Comparison of ENCODE assay signal across 9 mouse cellular contexts in genomic region chr19:58453581-58453980, GRCm38 (mm10). TPM values are rescaled to one million over a fixed set of nuclear protein-coding genes. Genes with fewer than 3 reads are reported as not detected.
A peak's percentile ranks its signal among the peaks of the same experiment; 100 is the strongest.
DNase-seq lines count a peak whose midpoint lies in the region; TF ChIP-seq lines count a peak whose summit lies in the region.
"Had no signal": no experiment of that assay in that cellular context is flagged by ENCODE, and none has a peak within 500 bp of the region (broad histone marks: within the 10 kb centered on the region; RNA-seq: fewer than 3 reads in every experiment).

No protein-coding gene starts in this region.

- peak; percentile 37 for DNase-seq in ovary, postnatal 36 days (ENCODE audit: low spot score)
- no peak for DNase-seq in ovary, adult 18-20 months (ENCODE audit: low spot score)
- peak; percentile 44 to 54 for DNase-seq in heart, postnatal 10 days
- DNase-seq in kidney, postnatal 36 days: peak; percentile 80 to 88
- DNase-seq in lung, postnatal 4 days: peak; percentile 44 to 45
- peak; percentile 25 for DNase-seq in thymus, adult 2 months
- DNase-seq in ovary, postnatal 10 days (ENCODE audit: low spot score): no peak

- no peak for TF ChIP-seq POLR2A in embryonic fibroblast, embryonic 13.5 days (IDR thresholded peaks at IDR 0.05; ENCODE audit: low read depth, low read length)
- no peak for TF ChIP-seq POLR2A in thymus, adult 2 months (IDR thresholded peaks at IDR 0.05; ENCODE audit: control insufficient read depth, extremely low read depth, insufficient read depth, low read length, poor library complexity)

- H3K36me3 ChIP-seq in thymus, adult 2 months (ENCODE audit: control insufficient read depth, insufficient read depth, low read length): no peaks in the 10 kb centered on the region

- WGBS in thymus, adult 2 months: 1% methylated on average over 22 of the region's 22 CpGs

- peaks cover 3% of the 10 kb centered on the region for H3K4me1 ChIP-seq in embryonic fibroblast, embryonic 13.5 days (ENCODE audit: control insufficient read depth, insufficient read depth, low read length)
- H3K4me1 ChIP-seq in thymus, adult 2 months (replicated peaks; ENCODE audit: control insufficient read depth, insufficient read depth, low read length): peaks cover 35% of the 10 kb centered on the region

- TF ChIP-seq CTCF in embryonic fibroblast, embryonic 13.5 days (IDR thresholded peaks at IDR 0.05; ENCODE audit: borderline replicate concordance, insufficient read depth, low read length): no peak
- no peak for TF ChIP-seq CTCF in thymus, adult 2 months (IDR thresholded peaks at IDR 0.05; ENCODE audit: borderline replicate concordance, control insufficient read depth, extremely low read depth, insufficient read depth, low read length, poor library complexity)

- no peak overlapping the region for H3K27ac ChIP-seq in embryonic fibroblast, embryonic 13.5 days (ENCODE audit: insufficient read depth, low read length)
- no peak overlapping the region for H3K27ac ChIP-seq in thymus, adult 2 months (ENCODE audit: control insufficient read depth, insufficient read depth, low read length)

- no peaks in the 10 kb centered on the region; the same call in 1 of the 2 replicates for H3K27me3 ChIP-seq in thymus, adult 2 months (ENCODE audit: control insufficient read depth, insufficient read depth, low read length)

- H3K4me3 ChIP-seq in embryonic fibroblast, embryonic 13.5 days (ENCODE audit: insufficient read depth, low read length): peak overlapping the region; percentile 68
- H3K4me3 ChIP-seq in thymus, adult 2 months (ENCODE audit: control insufficient read depth, insufficient read depth, low read length): peak overlapping the region; percentile 62

- intact Hi-C loops in heart, postnatal 10 days (cut with DNase I): no loop called here

RNA-seq across cellular contexts. Expression of gene Gfra1, which starts 2.1 kb away (rescaled TPM):
- 12.9 and 26.6 TPM in 2 replicates for polyA plus RNA-seq in embryonic fibroblast, embryonic 13.5 days (2011; ENCODE audit: insufficient read length, low read depth, missing spikeins)
- total RNA-seq in heart, postnatal 10 days (2021): 1 to 10 TPM; 3.3 to 3.5 TPM
- polyA plus RNA-seq in thymus, adult 2 months (2012; rRNA removed): 6.1 and 7.0 TPM in 2 replicates

RNA-seq across cellular contexts. Expression of gene Ccdc172, which starts 58.2 kb away (rescaled TPM):
- not detected in 2 replicates for polyA plus RNA-seq in embryonic fibroblast, embryonic 13.5 days (2011; ENCODE audit: insufficient read length, low read depth, missing spikeins)
- total RNA-seq in heart, postnatal 10 days (2021): not detected
- not detected in 2 replicates for polyA plus RNA-seq in thymus, adult 2 months (2012; rRNA removed)
- total RNA-seq: layer of hippocampus, adult 18-20 months had no signal

Comparison
In these comparisons a context has a peak if more than half of its experiments do, and no peak if none do; other contexts are left out.
1. DNase-seq: peak in ovary, postnatal 36 days (single experiment), heart, postnatal 10 days (2 of 2), kidney, postnatal 36 days (2 of 2), lung, postnatal 4 days (2 of 2) and thymus, adult 2 months (single experiment); none in ovary, adult 18-20 months (single experiment) and ovary, postnatal 10 days (single experiment).